Mouse (Mus musculus): ENCODE data around the gene Parp12.

Parp12 gene

DNA sequence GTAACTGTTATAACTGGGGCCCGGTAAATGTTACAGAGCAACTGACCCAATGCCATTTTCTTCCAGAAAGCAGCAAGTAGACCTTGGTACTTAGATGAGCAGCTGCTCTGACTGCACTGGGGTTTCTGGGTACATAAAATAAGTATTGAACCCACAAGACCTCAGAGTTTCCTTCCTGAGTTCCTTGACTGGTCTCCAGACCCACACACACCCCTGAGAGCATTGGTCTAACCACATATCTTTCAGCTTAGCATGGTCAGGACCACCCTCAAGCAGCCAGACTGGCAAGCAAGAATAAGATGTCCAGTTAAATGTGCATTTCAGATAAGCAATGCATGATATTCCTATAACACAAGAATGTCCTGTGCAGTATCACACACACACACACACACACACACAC, 61.0 kb downstream of the Parp12 start:
- no peak for DNase-seq (ENCODE audit: low spot score)

DNA sequence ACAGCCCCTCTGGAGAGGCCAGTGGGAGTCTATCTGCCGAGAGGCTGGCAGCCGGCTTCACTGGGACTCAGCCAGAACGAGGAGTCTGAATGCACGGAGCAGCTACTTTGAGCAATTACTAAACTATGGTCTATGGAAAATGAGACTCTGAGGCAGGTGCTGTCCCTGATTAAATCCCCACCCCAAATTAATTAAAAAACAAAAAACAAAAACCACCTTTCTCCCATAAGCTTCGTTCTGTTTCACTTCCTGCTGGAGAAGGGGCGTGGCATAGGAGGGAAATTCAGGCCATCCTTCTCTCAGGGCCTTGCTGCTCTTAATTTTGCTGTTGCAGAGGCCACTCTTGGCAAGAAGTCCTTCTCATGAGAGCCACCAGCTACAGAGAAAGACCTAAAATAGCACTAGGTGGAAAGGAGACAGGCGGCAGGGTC, 62.3 kb downstream of the Parp12 start:
- DNase-seq (ENCODE audit: low spot score) = no peak

DNA sequence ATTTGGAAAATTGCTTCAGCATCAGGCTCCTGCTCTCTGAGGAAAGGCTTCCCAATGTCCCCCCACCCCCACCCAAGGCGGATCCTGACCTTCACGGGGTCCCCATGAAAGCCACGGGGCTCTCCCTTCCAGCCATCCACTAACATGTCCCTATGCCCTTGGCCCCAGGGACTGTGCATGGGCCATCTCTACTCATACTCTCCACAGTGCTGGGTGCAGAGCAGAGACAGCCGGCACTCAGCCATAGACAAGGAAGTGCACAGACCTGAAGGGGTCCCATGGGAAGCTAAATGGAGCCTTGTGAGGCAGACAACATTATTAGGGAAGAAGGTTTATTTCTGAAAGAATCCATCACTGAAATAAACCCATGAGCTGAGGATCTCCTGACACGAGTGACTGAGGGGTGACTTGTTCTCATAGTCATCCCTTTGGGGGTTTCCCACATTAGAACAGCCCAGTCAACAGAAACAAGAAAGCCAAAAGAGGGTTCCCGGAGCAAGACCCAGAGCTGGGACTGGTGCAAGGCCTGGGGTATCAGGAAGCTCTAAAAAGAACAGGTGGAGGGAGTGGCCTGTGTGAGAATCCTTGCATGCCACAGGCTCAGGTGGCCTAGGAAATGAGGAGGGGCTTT, 63.2 kb downstream of the Parp12 start:
- no peak for DNase-seq (ENCODE audit: low spot score)

DNA sequence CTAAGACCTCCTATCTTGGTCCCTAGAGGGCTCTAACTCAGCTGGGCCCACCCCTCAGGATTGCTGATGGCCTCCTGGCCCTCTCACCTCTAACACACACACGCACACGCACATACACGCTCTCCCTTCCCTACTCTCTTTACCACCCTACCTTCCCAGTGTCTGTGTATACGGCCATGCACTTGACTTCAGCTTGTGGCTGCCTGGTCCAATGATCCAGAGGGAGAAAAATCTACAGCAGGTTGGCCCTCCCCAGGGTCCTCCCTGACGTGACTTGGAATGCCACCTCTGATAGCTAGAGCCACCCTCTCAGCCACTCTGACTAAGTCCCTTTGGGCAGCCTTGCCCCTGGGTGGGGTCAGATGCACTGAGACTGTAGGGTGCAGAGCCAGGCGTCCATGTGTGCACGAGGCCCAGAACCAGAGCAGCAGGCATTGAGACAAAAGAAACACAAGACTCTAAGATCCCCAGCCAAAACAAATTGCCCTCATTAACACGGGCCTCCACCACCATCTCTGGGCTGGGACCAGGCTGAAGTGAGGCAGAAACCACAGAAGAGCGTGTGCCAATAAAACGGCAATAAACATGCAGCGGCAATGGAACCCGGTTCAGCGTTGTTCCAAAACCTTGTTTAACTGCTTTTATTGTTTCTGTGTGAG, 63.8 kb downstream of the Parp12 start:
- DNase-seq (ENCODE audit: low spot score) = no peak

DNA sequence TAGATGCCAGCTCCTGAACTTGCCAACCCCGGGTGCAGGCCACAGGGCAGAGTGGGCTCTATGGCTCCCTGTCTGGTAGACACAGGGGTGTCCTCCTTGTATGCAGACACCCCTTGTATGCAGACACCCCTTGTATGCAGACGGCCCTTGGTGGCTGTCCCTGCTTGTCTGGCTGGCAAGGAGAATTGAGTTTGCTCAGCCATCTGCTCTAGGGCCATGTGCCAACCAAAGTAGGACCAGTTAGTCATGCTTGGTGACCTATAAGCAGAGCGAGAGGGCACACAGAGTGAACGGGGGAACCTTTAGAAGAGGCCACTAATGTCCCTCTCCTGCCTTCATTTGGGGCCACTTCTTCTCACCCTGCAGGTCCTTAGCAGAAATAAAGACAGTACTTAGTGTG, 65.5 kb downstream of the Parp12 start:
- DNase-seq (ENCODE audit: low spot score) = no peak

DNA sequence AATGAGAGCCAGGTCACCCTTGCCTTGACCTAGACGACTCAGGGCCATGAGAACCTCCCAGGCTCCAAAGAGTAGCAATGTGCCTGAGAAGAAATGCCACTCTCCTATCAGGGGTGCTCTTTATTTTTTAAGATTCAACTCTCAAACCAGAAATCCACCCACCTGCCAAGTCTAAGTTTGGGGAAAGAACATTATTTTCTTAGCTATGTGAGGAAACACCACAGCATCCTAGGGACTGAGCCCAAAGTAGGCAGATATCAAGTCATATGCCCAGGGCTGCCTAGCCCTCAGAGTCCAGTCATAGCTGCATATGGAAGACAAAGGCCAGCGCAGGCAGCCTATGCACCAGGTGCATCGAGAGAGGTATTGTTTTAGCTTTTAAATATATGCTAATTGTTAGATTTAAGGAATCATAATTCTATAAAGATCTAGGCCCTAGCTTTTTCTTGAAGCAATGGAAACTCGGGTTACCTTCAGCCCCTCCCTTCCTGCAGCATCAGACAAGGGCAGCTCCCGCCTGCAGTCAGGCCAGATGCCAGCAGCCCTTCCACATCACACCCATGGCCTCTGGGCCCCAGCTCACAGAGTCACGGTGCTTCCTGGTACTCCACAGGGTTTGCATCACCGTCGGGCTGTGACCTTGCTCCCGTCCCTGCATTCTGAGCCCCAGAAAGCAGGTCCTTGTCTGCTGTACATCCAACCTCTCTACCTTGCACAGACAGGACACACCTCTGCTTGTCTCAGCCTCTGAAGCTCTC, 66.2 kb downstream of the Parp12 start:
- DNase-seq (ENCODE audit: low spot score) = no peak

DNA sequence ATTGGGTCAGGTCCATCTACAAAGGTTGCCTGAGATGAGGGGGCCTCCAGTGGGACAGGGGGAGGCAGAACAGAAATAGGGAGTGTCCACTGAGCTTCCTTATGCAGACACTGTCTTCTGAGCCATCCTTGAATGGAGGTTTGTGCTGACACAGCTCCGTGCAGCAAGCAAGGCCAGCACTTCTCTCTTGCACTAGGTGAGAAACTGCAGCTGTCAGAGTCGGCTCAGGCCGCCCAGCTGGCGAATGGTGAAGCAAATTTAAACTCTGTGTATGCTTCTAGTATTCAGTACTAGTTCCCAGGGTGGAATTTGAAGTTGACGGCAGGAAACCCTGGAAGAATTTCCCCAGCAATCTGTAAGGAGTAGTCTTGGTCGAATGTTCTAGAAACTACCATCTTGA, 67.3 kb downstream of the Parp12 start:
- DNase-seq (ENCODE audit: low spot score) = no peak

DNA sequence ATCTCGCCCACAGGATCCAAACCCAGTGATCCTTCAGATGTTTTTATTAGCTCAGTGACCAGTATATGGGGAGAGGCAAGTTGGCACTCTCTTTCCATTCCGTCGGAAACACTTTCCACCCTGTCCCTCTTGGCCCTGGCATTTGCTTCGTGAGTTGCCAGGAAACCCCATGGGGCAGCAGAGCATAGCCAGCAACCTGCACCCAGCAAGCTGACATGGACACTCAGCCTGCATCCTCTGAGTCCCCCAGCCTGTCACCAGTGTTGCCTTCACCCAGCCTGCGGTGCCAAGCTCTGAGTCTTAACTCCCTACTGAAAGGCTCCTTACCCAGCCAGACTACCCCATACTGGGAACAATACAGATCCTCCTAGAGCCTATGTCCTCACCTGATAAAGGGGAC, 69.0 kb downstream of the Parp12 start:
- DNase-seq (ENCODE audit: low spot score) = no peak

DNA sequence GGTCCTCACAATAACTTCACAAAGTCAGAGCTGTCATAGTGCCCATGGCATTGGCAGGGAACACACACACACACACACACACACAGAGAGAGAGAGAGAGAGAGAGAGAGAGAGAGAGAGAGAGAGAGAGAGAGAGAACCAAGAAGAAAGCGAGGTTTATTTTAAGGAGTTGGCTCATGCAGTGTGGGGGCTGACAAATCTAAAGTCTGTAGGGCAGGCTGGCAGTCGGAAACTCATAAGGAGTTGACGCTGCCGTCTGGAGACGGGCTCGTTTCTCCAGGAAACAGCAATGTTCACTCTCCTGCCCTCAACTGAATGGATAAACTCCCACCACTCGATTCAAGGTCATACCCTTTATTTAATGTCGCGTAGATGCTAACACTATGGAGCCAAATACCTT, 77.7 kb downstream of the Parp12 start:
- no peak for DNase-seq (ENCODE audit: low spot score)

Measured in urinary bladder, postnatal 14 days (tissue).